Mouse (Mus musculus) limb, embryonic 12.5 days (tissue): ENCODE results near the gene Hist1h2ab. TPM values are rescaled to one million over a fixed set of nuclear protein-coding genes. Genes with fewer than 3 reads are reported as not detected.
A peak's percentile ranks its signal among the peaks of the same experiment; 100 is the strongest.
"Not testable (repeated sequence)": the region's sequence is repeated elsewhere in the genome, so short reads cannot be mapped to it uniquely, and the experiment has no call there.

Source experiments
- ATAC-seq: fragments of 200-750 bp; cut with Nextera tagmentation; 2 replicates; pipeline ENCODE4 v1.8.0; 2017; ENCODE audit warnings: low read depth, moderate TSS enrichment; ENCODE audit not compliant: insufficient number of reproducible peaks, insufficient read depth, low FRiP score, low TSS enrichment
- H3K27ac ChIP-seq: fragments of 300-500 bp; sonication (generic); 2 replicates; pipeline ENCODE4 v1.5.1; 2016; ENCODE audit warnings: mild to moderate bottlenecking, moderate library complexity
- H3K27me3 ChIP-seq: fragments of 300-500 bp; sonication (generic); 2 replicates; pipeline ENCODE4 v1.6.1; 2016; ENCODE audit warnings: mild to moderate bottlenecking, moderate library complexity
- H3K36me3 ChIP-seq: fragments of 300-500 bp; sonication (generic); 2 replicates; pipeline ENCODE4 v1.6.1; 2016; ENCODE audit warnings: mild to moderate bottlenecking, moderate library complexity
- H3K4me1 ChIP-seq: fragments of 300-500 bp; sonication (generic); replicated peaks from 2 replicates; pipeline ENCODE4 v1.6.1; 2016
- H3K4me2 ChIP-seq: fragments of 300-500 bp; sonication (generic); 2 replicates; pipeline ENCODE4 v1.6.1; 2016; ENCODE audit warnings: mild to moderate bottlenecking, moderate library complexity
- H3K4me3 ChIP-seq: fragments of 300-500 bp; sonication (generic); replicated peaks from 2 replicates; pipeline ENCODE4 v1.5.1; 2016; ENCODE audit warnings: mild to moderate bottlenecking
- H3K9ac ChIP-seq: fragments of 300-500 bp; sonication (generic); replicated peaks from 2 replicates; pipeline ENCODE4 v1.6.1; 2016; ENCODE audit warnings: mild to moderate bottlenecking, moderate library complexity
- H3K9me3 ChIP-seq: fragments of 300-500 bp; sonication (generic); 2 replicates; pipeline ENCODE4 v1.6.1; 2016; ENCODE audit warnings: mild to moderate bottlenecking, moderate library complexity
- WGBS: fragments of 180-500 bp; shearing (Covaris S2); methylation state at CpG from one replicate; pipeline ENCODE4 v1.1.7; 2016; 5-methylcytosine and 5-hydroxymethylcytosine counted together
- polyA plus RNA-seq: library from polyadenylated mRNA; unstranded; fragments of >200 nt; fragmentation: Nextera tagmentation; extraction: Ambion mirVana; gene quantifications from 2 replicates; pipeline ENCODE4 v1.2.1, GENCODE M21; 2016

Hist1h2ab gene
- polyA plus RNA-seq, result 77.8 and 92.9 TPM in 2 replicates

GRCm38 (mm10) chr13:23750839-23751477 lies at the start of gene Hist1h2ab:
TSS of gene Hist1h2ab (plus strand) at chr13:23751126.
- H3K27me3 ChIP-seq, H3K36me3 ChIP-seq, H3K9me3 ChIP-seq: not testable (repeated sequence)
- WGBS, result under 1% methylated on average over 33 of the region's 47 CpGs
- Histone ChIP-seq H3K4me2 (peak within 1 kb of the TSS; percentile 60), H3K9ac (peak within 1 kb of the TSS; percentile 64), H3K4me1 (peaks cover 20% of the 10 kb centered on the region), H3K4me3 (peak within 1 kb of the TSS; percentile 43), H3K27ac (peak within 1 kb of the TSS; percentile 97)
- ATAC-seq, result peak; percentile 54; the same call in 1 of the 2 replicates

- no peak overlapping the region for H3K4me3 ChIP-seq
- 76% methylated on average over 4 of the region's 4 CpGs for WGBS
- H3K36me3 ChIP-seq, result no peaks in the 10 kb centered on the region
- no peak overlapping the region for H3K4me2 ChIP-seq
- peaks cover 10% of the 10 kb centered on the region for H3K4me1 ChIP-seq
- H3K9ac ChIP-seq, result no peak overlapping the region
- no peaks in the 10 kb centered on the region for H3K9me3 ChIP-seq
- H3K27me3 ChIP-seq, result no peaks in the 10 kb centered on the region
- no peak for ATAC-seq
- no peak overlapping the region for H3K27ac ChIP-seq
Measured at GRCm38 (mm10) chr13:23702220-23702619, 48.7 kb upstream of the Hist1h2ab start.

- not testable (repeated sequence) for H3K27me3 ChIP-seq, H3K9me3 ChIP-seq, H3K4me3 ChIP-seq, H3K4me2 ChIP-seq, H3K27ac ChIP-seq, H3K9ac ChIP-seq, ATAC-seq, H3K36me3 ChIP-seq
- H3K4me1 ChIP-seq, result peaks cover 10% of the 10 kb centered on the region
- 86% methylated on average over 2 of the region's 2 CpGs for WGBS
Measured at GRCm38 (mm10) chr13:23702801-23703200, 48.1 kb upstream of the Hist1h2ab start.

GRCm38 (mm10) chr13:23705751-23706356 lies 45.1 kb upstream of the Hist1h2ab start:
- Histone ChIP-seq H3K4me2 (no peak overlapping the region), H3K9ac (no peak overlapping the region), H3K9me3 (no peaks in the 10 kb centered on the region), H3K27me3 (no peaks in the 10 kb centered on the region), H3K36me3 (no peaks in the 10 kb centered on the region), H3K4me1 (peaks cover 28% of the 10 kb centered on the region), H3K4me3 (no peak overlapping the region), H3K27ac (no peak overlapping the region)
- no peak for ATAC-seq
- 88% methylated on average over 7 of the region's 7 CpGs for WGBS

GRCm38 (mm10) chr13:23706771-23707170 lies 44.2 kb upstream of the Hist1h2ab start:
- Histone ChIP-seq H3K27ac (no peak overlapping the region), H3K4me2 (no peak overlapping the region), H3K4me1 (peaks cover 27% of the 10 kb centered on the region), H3K9ac (no peak overlapping the region), H3K9me3 (no peaks in the 10 kb centered on the region), H3K4me3 (no peak overlapping the region), H3K27me3 (no peaks in the 10 kb centered on the region), H3K36me3 (no peaks in the 10 kb centered on the region)
- 90% methylated on average over 12 of the region's 12 CpGs for WGBS
- ATAC-seq, result no peak

- H3K27ac ChIP-seq, result peak overlapping the region; percentile 17; the same call in 1 of the 2 replicates
- no peak overlapping the region for H3K9ac ChIP-seq
- WGBS, result 90% methylated on average over 4 of the region's 4 CpGs
Measured at GRCm38 (mm10) chr13:23708041-23708440, 42.9 kb upstream of the Hist1h2ab start.

GRCm38 (mm10) chr13:23708654-23709053 lies 42.3 kb upstream of the Hist1h2ab start:
- no peak for ATAC-seq
- Histone ChIP-seq H3K4me3 (no peak overlapping the region), H3K9me3 (no peaks in the 10 kb centered on the region), H3K27me3 (no peaks in the 10 kb centered on the region), H3K36me3 (no peaks in the 10 kb centered on the region), H3K4me1 (peaks cover 27% of the 10 kb centered on the region), H3K4me2 (no peak overlapping the region), H3K9ac (no peak overlapping the region), H3K27ac (peak overlapping the region; percentile 7; the same call in 1 of the 2 replicates)
- WGBS, result 55% methylated on average over 4 of the region's 4 CpGs

More at GRCm38 (mm10) chr13:23708041-23708440, 42.9 kb upstream of the Hist1h2ab start:
- Histone ChIP-seq H3K4me3 (no peak overlapping the region), H3K27me3 (no peaks in the 10 kb centered on the region), H3K9me3 (no peaks in the 10 kb centered on the region), H3K4me2 (no peak overlapping the region), H3K4me1 (peaks cover 27% of the 10 kb centered on the region), H3K36me3 (no peaks in the 10 kb centered on the region)
- no peak for ATAC-seq

- WGBS, result 17% methylated on average over 11 of the region's 15 CpGs
- Histone ChIP-seq H3K9ac (peak overlapping the region; percentile 55; the same call in 1 of the 2 replicates), H3K27ac (peak overlapping the region; percentile 67), H3K4me3 (peak overlapping the region; percentile 37), H3K36me3 (no peaks in the 10 kb centered on the region), H3K9me3 (no peaks in the 10 kb centered on the region), H3K4me2 (peak overlapping the region; percentile 62), H3K4me1 (peaks cover 27% of the 10 kb centered on the region), H3K27me3 (no peaks in the 10 kb centered on the region)
- ATAC-seq, result no peak
Measured at GRCm38 (mm10) chr13:23709714-23710373, 41.1 kb upstream of the Hist1h2ab start.

- no peaks in the 10 kb centered on the region for H3K36me3 ChIP-seq
- H3K27me3 ChIP-seq, result no peaks in the 10 kb centered on the region
- H3K4me3 ChIP-seq, result peak within 1 kb of the TSS; percentile 37
- ATAC-seq, result no peak
- H3K9ac ChIP-seq, result peak within 1 kb of the TSS; percentile 55
- peak within 1 kb of the TSS; percentile 62 for H3K4me2 ChIP-seq
- H3K27ac ChIP-seq, result peak within 1 kb of the TSS; percentile 67
- peaks cover 27% of the 10 kb centered on the region for H3K4me1 ChIP-seq
- under 1% methylated on average over 17 of the region's 17 CpGs for WGBS
- no peaks in the 10 kb centered on the region for H3K9me3 ChIP-seq
Measured at GRCm38 (mm10) chr13:23710374-23711089, 40.4 kb upstream of the Hist1h2ab start, which contains the start of gene Hfe. TSS of gene Hfe (minus strand) at chr13:23710854.

- no peak overlapping the region for H3K4me3 ChIP-seq
- no peaks in the 10 kb centered on the region for H3K9me3 ChIP-seq
- H3K27ac ChIP-seq, result no peak overlapping the region
- WGBS, result 90% methylated on average over 5 of the region's 5 CpGs
- H3K4me1 ChIP-seq, result 0 out of 2 replicates have a peak, but pooled peaks cover 4% of the 10 kb centered on the region
- H3K36me3 ChIP-seq, result no peaks in the 10 kb centered on the region
- ATAC-seq, result no peak
- no peak overlapping the region for H3K4me2 ChIP-seq
- H3K9ac ChIP-seq, result no peak overlapping the region
- H3K27me3 ChIP-seq, result no peaks in the 10 kb centered on the region
Measured at GRCm38 (mm10) chr13:23716261-23717042, 34.5 kb upstream of the Hist1h2ab start.
